Mouse (Mus musculus) splenic B cell, adult 2 months (primary cell): ENCODE results near the gene Gm20388.
"Not testable (repeated sequence)": the region's sequence is repeated elsewhere in the genome, so short reads cannot be mapped to it uniquely, and the experiment has no call there.

ENCODE experiments used
- DNase-seq: peaks from one replicate; pipeline ENCODE4 v3.0.0-alpha.2; 2011; ENCODE audit warnings: low read depth, low spot score
- H3K27me3 ChIP-seq: 2 replicates; pipeline ENCODE4 v1.6.1; 2012; ENCODE audit warnings: mild to moderate bottlenecking, low read length, moderate library complexity, mixed read lengths; ENCODE audit not compliant: control insufficient read depth, poor library complexity, insufficient read depth, severe bottlenecking
- H3K36me3 ChIP-seq: 2 replicates; pipeline ENCODE4 v1.6.1; 2012; ENCODE audit warnings: mild to moderate bottlenecking, low read length, moderate library complexity, mixed read lengths; ENCODE audit not compliant: control insufficient read depth, poor library complexity, insufficient read depth, severe bottlenecking

Gene Gm20388

GRCm38 (mm10) chr8:123101244-123101643 lies 3190.6 kb downstream of the Gm20388 start:
- peaks cover 14% of the 10 kb centered on the region for H3K36me3 ChIP-seq
- H3K27me3 ChIP-seq, result no peaks in the 10 kb centered on the region
- no peak for DNase-seq

DNA sequence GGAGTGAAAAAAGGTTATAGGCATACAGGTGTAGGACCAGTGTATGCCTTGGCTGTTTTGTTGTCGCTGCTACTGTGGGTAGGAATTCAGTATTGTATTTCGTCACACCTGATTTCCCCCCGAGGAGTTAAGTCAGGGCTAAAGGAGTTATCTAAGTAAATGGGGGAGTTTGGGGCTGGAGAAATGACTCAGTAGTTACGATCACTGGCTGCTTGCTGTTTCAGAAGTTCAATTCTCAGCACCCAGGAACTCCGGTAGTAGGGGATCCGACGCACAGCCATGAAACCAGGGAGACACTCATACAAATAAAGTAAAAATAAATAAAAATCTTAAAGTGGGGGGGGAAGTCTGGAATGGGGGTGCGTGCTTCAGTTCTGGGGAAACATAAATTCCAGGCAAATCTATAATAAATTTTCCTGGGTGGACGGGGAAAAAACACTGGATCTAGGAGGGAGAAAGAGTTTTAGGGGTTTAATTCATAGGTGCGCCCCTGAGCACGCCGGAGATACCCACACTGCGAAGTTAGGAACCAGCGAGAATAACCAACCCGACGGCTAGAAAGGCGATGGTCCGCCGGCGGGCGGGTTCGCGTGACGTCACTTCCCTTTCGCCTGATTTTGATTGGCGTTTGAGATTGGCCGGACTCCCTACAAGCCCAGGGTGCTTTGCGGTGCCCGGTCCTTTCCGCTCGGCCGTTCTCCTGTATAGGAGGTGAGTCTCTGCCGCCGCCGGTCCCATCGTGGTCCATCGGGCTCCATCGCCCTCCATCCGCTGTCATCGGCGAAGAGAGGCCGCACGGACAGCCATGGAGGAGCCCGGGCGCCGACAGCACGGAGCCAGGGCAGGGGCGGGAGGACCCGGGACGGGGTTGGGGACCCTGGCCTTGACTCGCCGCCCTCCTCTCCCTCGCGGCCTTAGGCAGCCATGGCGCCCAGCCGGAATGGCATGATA lies 3191.4 kb downstream of the Gm20388 start, which contains the start of gene Rpl13:
Rpl13 (plus strand) TSS at position 616 of the 951 bp plus-strand sequence.
- DNase-seq, result peak; percentile 96

GRCm38 (mm10) chr8:123102855-123103254 lies 3192.2 kb downstream of the Gm20388 start:
- not testable (repeated sequence) for H3K27me3 ChIP-seq, DNase-seq
- H3K36me3 ChIP-seq, result peaks cover 13% of the 10 kb centered on the region

More for the DNA sequence above, 3191.4 kb downstream of the Gm20388 start, which contains the start of gene Rpl13:
- Histone ChIP-seq H3K36me3 (peaks cover 14% of the 10 kb centered on the region), H3K27me3 (no peaks in the 10 kb centered on the region)

- Histone ChIP-seq H3K36me3 (peaks cover 13% of the 10 kb centered on the region), H3K27me3 (no peaks in the 10 kb centered on the region)
- no peak for DNase-seq
These were observed 3192.6 kb downstream of the Gm20388 start for GRCm38 (mm10) chr8:123103285-123103684.

GRCm38 (mm10) chr8:123104046-123104767 lies 3193.6 kb downstream of the Gm20388 start:
- DNase-seq, result no peak
- Histone ChIP-seq H3K27me3 (no peaks in the 10 kb centered on the region), H3K36me3 (peaks cover 13% of the 10 kb centered on the region)

DNA sequence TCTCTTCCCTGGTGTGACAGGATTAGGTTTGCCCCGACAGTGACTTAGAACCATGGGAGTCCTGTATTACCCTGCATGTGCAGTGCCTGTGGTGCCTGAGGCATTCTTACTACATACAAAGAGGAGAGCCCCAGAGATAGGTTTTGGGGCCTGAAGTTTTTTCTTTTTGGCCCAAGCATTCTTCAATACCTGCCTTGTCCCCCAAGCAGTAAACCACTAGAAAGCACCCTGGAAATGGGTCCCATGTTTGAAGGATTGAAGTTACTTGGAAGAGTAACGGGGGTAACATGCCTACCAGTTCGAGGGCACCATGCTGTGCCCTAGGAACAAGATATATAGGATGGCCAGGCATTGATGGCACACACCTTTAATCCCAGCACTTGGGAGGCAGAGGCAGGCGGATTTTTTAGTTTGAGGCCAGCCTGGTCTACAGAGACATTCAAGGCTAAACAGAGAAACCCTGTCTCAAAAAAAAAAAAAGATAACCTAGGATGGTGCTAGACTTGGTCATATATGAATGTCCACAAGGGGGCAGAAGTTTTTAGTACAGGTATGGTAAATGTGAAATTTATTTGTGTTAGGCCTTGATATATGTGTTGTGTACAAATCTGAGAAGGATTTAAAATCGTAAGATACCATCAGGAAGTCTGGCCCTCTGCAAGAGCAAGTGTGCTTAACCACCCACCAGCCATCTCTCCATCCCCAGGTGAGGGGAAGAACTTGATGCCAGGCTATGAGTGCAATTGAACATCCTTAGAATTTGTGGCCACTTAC lies 3195.1 kb downstream of the Gm20388 start:
- H3K27me3 ChIP-seq, result no peaks in the 10 kb centered on the region
- peak; percentile 80 for DNase-seq
- peaks cover 13% of the 10 kb centered on the region for H3K36me3 ChIP-seq

DNA sequence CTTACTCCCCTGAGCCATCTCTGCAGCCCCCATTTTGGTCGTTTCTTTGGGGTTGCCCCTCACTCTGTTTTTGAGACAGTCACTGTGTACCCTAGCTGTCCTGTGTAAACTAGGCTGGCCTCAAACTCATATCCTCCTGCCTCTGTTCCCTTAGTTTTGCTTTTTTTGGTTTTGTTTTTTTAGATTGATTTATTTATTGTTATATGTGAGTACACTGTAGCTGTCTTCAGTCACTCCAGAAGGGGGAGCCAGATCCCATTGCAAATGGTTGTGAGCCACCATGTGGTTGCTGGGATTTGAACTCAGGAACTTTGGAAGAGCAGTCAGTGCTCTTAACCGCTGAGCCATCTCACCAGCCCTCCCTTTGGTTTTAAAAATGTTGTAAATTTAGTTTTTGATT lies 3195.9 kb downstream of the Gm20388 start:
- Histone ChIP-seq H3K27me3 (no peaks in the 10 kb centered on the region), H3K36me3 (peaks cover 13% of the 10 kb centered on the region)
- peak; percentile 52 for DNase-seq

- H3K27me3 ChIP-seq, result no peaks in the 10 kb centered on the region
- DNase-seq, result peak; percentile 45
These were observed 3197.4 kb downstream of the Gm20388 start for GRCm38 (mm10) chr8:123108010-123108409.

DNA sequence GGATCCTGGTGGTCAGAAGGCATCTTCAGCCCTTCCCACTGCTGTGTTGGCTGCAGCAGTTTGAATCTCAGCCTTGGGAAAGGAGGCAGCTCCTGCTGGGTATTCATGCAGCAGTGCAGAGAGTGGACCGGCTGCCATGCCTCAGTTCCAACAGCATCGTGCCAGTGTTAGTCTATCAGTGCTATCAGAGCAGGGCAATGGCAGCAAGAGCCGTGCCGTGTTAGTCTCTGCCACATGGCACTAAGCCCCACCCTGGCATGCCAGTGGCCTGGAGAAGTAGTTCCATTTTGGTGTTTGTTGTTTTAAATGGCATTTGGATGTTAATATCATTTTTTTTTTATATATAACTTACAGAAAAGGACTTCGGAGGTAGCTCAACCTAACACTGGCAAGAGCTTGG lies 3198.3 kb downstream of the Gm20388 start:
- Histone ChIP-seq H3K27me3 (no peaks in the 10 kb centered on the region), H3K36me3 (peaks cover 11% of the 10 kb centered on the region)
- DNase-seq, result no peak

More at GRCm38 (mm10) chr8:123108010-123108409, 3197.4 kb downstream of the Gm20388 start:
- H3K36me3 ChIP-seq, result peaks cover 13% of the 10 kb centered on the region

DNA sequence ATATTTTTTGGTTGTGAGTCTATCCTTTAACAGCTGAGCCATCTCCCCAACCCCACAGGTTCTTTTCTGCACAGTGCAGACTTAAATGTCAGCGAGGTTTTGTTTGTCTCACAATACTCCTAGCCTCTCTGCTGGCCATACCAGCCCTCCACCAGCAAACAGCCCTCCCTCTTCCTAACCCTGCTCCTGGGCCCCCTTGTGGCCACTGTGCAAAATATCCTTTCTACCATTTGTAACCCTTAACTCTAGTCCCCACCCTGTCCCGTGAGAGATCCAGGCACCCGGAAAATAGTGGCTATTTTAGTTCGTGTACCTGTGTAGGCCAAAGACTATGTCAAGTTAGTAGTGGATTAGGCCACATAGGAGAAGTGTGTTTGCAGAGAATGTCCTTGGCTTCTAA lies 3200.0 kb downstream of the Gm20388 start:
- H3K36me3 ChIP-seq, result peaks cover 2% of the 10 kb centered on the region; the same call in 1 of the 2 replicates
- H3K27me3 ChIP-seq, result no peaks in the 10 kb centered on the region
- peak; percentile 75 for DNase-seq

GRCm38 (mm10) chr8:123112892-123113291 lies 3202.3 kb downstream of the Gm20388 start:
- Histone ChIP-seq H3K36me3 (no peaks in the 10 kb centered on the region), H3K27me3 (no peaks in the 10 kb centered on the region; the same call in 1 of the 2 replicates)
- no peak for DNase-seq

DNA sequence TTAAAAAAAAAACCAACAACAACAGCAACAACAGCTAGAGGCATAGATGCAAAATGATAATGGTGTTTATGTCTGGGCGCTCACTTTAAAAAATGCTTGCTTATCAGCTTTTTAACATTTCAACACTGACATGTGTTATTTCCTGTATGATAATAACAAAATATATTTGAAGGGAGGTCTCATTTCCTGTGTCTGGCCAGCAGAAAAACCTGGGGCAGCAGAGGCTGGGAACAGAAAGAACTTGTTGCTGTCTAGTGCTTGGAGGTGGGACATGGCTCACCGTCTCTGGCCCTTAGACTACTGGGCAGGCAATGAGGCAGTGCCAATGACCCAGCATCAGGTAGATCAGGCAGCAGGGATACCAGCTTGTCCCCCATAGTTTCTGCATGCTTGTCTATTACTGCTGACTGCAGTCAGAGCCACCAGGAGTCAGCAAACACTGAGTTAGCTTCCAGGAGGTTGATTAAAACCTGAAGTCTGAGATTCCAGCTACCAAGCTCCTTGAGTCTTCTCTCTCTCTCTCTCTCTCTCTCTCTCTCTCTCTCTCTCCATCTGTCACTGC lies 3203.3 kb downstream of the Gm20388 start:
- Histone ChIP-seq H3K36me3 (no peaks in the 10 kb centered on the region), H3K27me3 (no peaks in the 10 kb centered on the region; the same call in 1 of the 2 replicates)
- no peak for DNase-seq

DNA sequence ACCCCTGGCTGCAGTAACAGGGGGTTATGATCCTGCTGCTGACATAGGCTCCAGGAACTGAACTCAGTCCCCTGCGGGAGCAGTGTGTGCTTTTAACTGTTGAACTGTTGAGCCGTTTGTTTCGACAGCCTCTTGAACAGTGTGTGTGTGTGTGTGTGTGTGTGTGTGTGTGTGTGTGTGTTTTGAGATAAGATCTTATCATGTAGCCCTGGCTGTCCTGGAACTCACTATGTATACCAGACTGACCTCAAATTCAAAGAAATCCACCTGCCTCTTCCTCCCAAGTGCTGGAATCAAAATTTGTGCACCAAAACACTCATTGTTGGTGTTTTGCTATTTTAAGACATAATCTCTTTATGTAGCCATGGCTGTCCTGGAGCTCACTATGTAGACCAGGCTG lies 3204.0 kb downstream of the Gm20388 start:
- H3K36me3 ChIP-seq, result no peaks in the 10 kb centered on the region
- no peak for DNase-seq
- H3K27me3 ChIP-seq, result no peaks in the 10 kb centered on the region; the same call in 1 of the 2 replicates

GRCm38 (mm10) chr8:123117127-123117731 lies 3206.6 kb downstream of the Gm20388 start, which contains the start of gene Cpne7:
TSS of gene Cpne7 (plus strand) at chr8:123117374.
- H3K36me3 ChIP-seq, result no peaks in the 10 kb centered on the region
- DNase-seq, result no peak
- no peaks in the 10 kb centered on the region; the same call in 1 of the 2 replicates for H3K27me3 ChIP-seq
